9 mouse cellular contexts compared by ENCODE assay signal in genomic region chr15:37134386-37134785, GRCm38 (mm10).
DNase-seq lines count a peak whose midpoint lies in the region; ATAC-seq and TF ChIP-seq lines count a peak whose summit lies in the region.
"Had no signal": no experiment of that assay in that cellular context is flagged by ENCODE, and none has a peak within 500 bp of the region (broad histone marks: within the 10 kb centered on the region; RNA-seq: fewer than 3 reads in every experiment).

No protein-coding gene starts in this region.

- H3K4me1 ChIP-seq in kidney, adult 2 months (ENCODE audit: control insufficient read depth, insufficient read depth, low read length), result peaks cover 2% of the 10 kb centered on the region; the same call in 1 of the 2 replicates
- H3K4me1 ChIP-seq in hindbrain, embryonic 13.5 days (replicated peaks), result peaks cover 23% of the 10 kb centered on the region
- H3K4me1 ChIP-seq in midbrain, embryonic 15.5 days, result peaks cover 20% of the 10 kb centered on the region

- peak; percentile 13 for DNase-seq in kidney, adult 2 months
- no peak for DNase-seq in kidney, adult 11 months
- peak; percentile 53 for DNase-seq in brain, adult 2 months (ENCODE audit: low read depth, low spot score)
- DNase-seq in urinary bladder, adult 18-20 months (ENCODE audit: low spot score in 2 of 2), result no peak
- DNase-seq in right cerebral cortex, postnatal 25 days, result no peak
- DNase-seq in adipocyte (ENCODE audit: low spot score), result no peak

- no peak for TF ChIP-seq CTCF in kidney, adult 2 months (conservative IDR thresholded peaks at IDR 0.05; ENCODE audit: insufficient read depth, insufficient read length, low read depth, low read length)

- no peaks in the 10 kb centered on the region for H3K9me3 ChIP-seq in hindbrain, embryonic 13.5 days
- no peaks in the 10 kb centered on the region for H3K9me3 ChIP-seq in midbrain, embryonic 15.5 days
- H3K9me3 ChIP-seq: limb, embryonic 15.5 days had no signal

- H3K4me3 ChIP-seq in kidney, adult 2 months (ENCODE audit: insufficient read depth, low read depth, low read length), result no peak overlapping the region
- H3K4me3 ChIP-seq in hindbrain, embryonic 13.5 days, result no peak overlapping the region
- no peak overlapping the region for H3K4me3 ChIP-seq in midbrain, embryonic 15.5 days

- TF ChIP-seq POLR2A in kidney, adult 2 months (IDR thresholded peaks at IDR 0.05; ENCODE audit: low read depth, low read length), result no peak

- peak overlapping the region; percentile 33; the same call in 1 of the 2 replicates for H3K27ac ChIP-seq in kidney, adult 2 months (ENCODE audit: insufficient read depth, low read depth, low read length)
- no peak overlapping the region for H3K27ac ChIP-seq in hindbrain, embryonic 13.5 days
- peak overlapping the region; percentile 81; the same call in 1 of the 2 replicates for H3K27ac ChIP-seq in midbrain, embryonic 15.5 days

- 53% methylated on average over 4 of the region's 4 CpGs for WGBS in kidney, adult 2 months
- 31% methylated on average over 4 of the region's 4 CpGs for whole genome bisulfite sequencing in hindbrain, embryonic 13.5 days
- WGBS in midbrain, embryonic 15.5 days, result 27% methylated on average over 4 of the region's 4 CpGs

- no peaks in the 10 kb centered on the region for H3K27me3 ChIP-seq in kidney, adult 2 months (replicated peaks; ENCODE audit: control insufficient read depth, insufficient read depth, low read length)
- H3K27me3 ChIP-seq in hindbrain, embryonic 13.5 days, result no peaks in the 10 kb centered on the region
- no peaks in the 10 kb centered on the region for H3K27me3 ChIP-seq in midbrain, embryonic 15.5 days (replicated peaks)
- H3K27me3 ChIP-seq: limb, embryonic 15.5 days had no signal

- ATAC-seq in hindbrain, embryonic 13.5 days (ENCODE audit: low FRiP score), result peak; percentile 21
- peak; percentile 45 for ATAC-seq in midbrain, embryonic 15.5 days (replicated peaks)

- no peak overlapping the region for H3K4me2 ChIP-seq in hindbrain, embryonic 13.5 days
- H3K4me2 ChIP-seq in midbrain, embryonic 15.5 days, result no peak overlapping the region

- H3K36me3 ChIP-seq in kidney, adult 2 months (ENCODE audit: control insufficient read depth, insufficient read depth, low read length), result no peaks in the 10 kb centered on the region
- no peaks in the 10 kb centered on the region for H3K36me3 ChIP-seq in hindbrain, embryonic 13.5 days
- H3K36me3 ChIP-seq in midbrain, embryonic 15.5 days (replicated peaks), result no peaks in the 10 kb centered on the region
- H3K36me3 ChIP-seq: limb, embryonic 15.5 days had no signal

- H3K9ac ChIP-seq in hindbrain, embryonic 13.5 days, result no peak overlapping the region
- H3K9ac ChIP-seq in midbrain, embryonic 15.5 days, result no peak overlapping the region

Comparison
In these comparisons a context has a peak if more than half of its experiments do, and no peak if none do; other contexts are left out.
1. DNase-seq: peak in kidney, adult 2 months (single experiment) and brain, adult 2 months (single experiment); none in kidney, adult 11 months (single experiment), urinary bladder, adult 18-20 months (0 of 2), right cerebral cortex, postnatal 25 days (single experiment) and adipocyte (single experiment).